Mouse (Mus musculus) intestine, postnatal 0 days (tissue): ENCODE data around the gene Atg14. TPM values are rescaled to one million over a fixed set of nuclear protein-coding genes. Genes with fewer than 3 reads are reported as not detected.

Source experiments
- ATAC-seq: fragments of 200-750 bp; cut with Nextera tagmentation; 2 replicates; pipeline ENCODE4 v1.8.0; 2017; ENCODE audit warnings: mild to moderate bottlenecking, moderate TSS enrichment, moderate library complexity
- H3K27ac ChIP-seq: fragments of 300-500 bp; sonication (generic); 2 replicates; pipeline ENCODE4 v1.5.1; 2014; ENCODE audit warnings: mild to moderate bottlenecking, low read depth, low read length, moderate library complexity
- H3K27me3 ChIP-seq: fragments of 300-500 bp; sonication (generic); replicated peaks from 2 replicates; pipeline ENCODE4 v1.6.1; 2014; ENCODE audit warnings: low read length, mixed read lengths; ENCODE audit not compliant: control insufficient read depth, insufficient read depth
- H3K36me3 ChIP-seq: fragments of 300-500 bp; sonication (generic); 2 replicates; pipeline ENCODE4 v1.6.1; 2014; ENCODE audit warnings: mild to moderate bottlenecking, moderate library complexity; ENCODE audit not compliant: control insufficient read depth, insufficient read depth
- H3K4me1 ChIP-seq: fragments of 300-500 bp; sonication (generic); replicated peaks from 2 replicates; pipeline ENCODE4 v1.6.1; 2014; ENCODE audit warnings: antibody characterized with exemption, low read length, mixed read lengths; ENCODE audit not compliant: control insufficient read depth, insufficient read depth
- H3K4me2 ChIP-seq: fragments of 300-500 bp; sonication (generic); replicated peaks from 2 replicates; pipeline ENCODE4 v1.6.1; 2014; ENCODE audit warnings: low read depth, mild to moderate bottlenecking, moderate library complexity
- H3K4me3 ChIP-seq: fragments of 300-500 bp; sonication (generic); 2 replicates; pipeline ENCODE4 v1.5.1; 2014; ENCODE audit warnings: low read depth, low read length
- H3K9ac ChIP-seq: fragments of 300-500 bp; sonication (generic); 2 replicates; pipeline ENCODE4 v1.6.1; 2014; ENCODE audit warnings: mild to moderate bottlenecking, low read depth, low read length
- H3K9me3 ChIP-seq: fragments of 300-500 bp; sonication (generic); 2 replicates; pipeline ENCODE4 v1.6.1; 2016; ENCODE audit warnings: mixed run types; ENCODE audit not compliant: control insufficient read depth
- CTCF ChIP-seq: sonication (generic); IDR thresholded peaks from 2 replicates; pipeline ENCODE4 v1.5.1; 2016; ENCODE audit warnings: low read depth, mild to moderate bottlenecking, control low read depth, antibody characterized with exemption, moderate library complexity
- WGBS: fragments of 180-500 bp; shearing (Covaris S2); extraction: QIAGEN DNeasy Blood & Tissue Kit; methylation state at CpG from one replicate; pipeline ENCODE4 v1.1.7; 2014; 5-methylcytosine and 5-hydroxymethylcytosine counted together
- polyA plus RNA-seq: library from polyadenylated mRNA; unstranded; fragments of >200 nt; fragmentation: Nextera tagmentation; extraction: Ambion mirVana; gene quantifications from 2 replicates; pipeline ENCODE4 v1.2.1, GENCODE M21; 2015

The Atg14 gene
- polyA plus RNA-seq, 1 experiment from 2014 or later: 7.8 TPM

GRCm38 (mm10) chr14:47589444-47589843 is 19.0 kb upstream of the Atg14 start:
- WGBS: 90% methylated on average over 1 of the region's 1 CpGs
- H3K27me3 ChIP-seq: no peaks in the 10 kb centered on the region
- TF ChIP-seq CTCF: no peak

GRCm38 (mm10) chr14:47584346-47584745 is 13.9 kb upstream of the Atg14 start:
- Histone ChIP-seq H3K4me1 (no peaks in the 10 kb centered on the region), H3K27ac (no peak overlapping the region), H3K36me3 (no peaks in the 10 kb centered on the region), H3K9ac (no peak overlapping the region), H3K9me3 (no peaks in the 10 kb centered on the region), H3K4me3 (no peak overlapping the region), H3K27me3 (no peaks in the 10 kb centered on the region), H3K4me2 (no peak overlapping the region)
- ATAC-seq: no peak
- no peak for TF ChIP-seq CTCF

More at GRCm38 (mm10) chr14:47589444-47589843, 19.0 kb upstream of the Atg14 start:
- ATAC-seq: no peak
- H3K36me3 ChIP-seq: no peaks in the 10 kb centered on the region
- no peak overlapping the region for H3K27ac ChIP-seq
- H3K4me3 ChIP-seq: no peak overlapping the region
- no peak overlapping the region for H3K4me2 ChIP-seq
- no peaks in the 10 kb centered on the region for H3K4me1 ChIP-seq
- no peak overlapping the region for H3K9ac ChIP-seq
- no peaks in the 10 kb centered on the region for H3K9me3 ChIP-seq

- Histone ChIP-seq H3K4me1 (no peaks in the 10 kb centered on the region), H3K27ac (no peak overlapping the region), H3K9ac (no peak overlapping the region), H3K36me3 (no peaks in the 10 kb centered on the region), H3K27me3 (no peaks in the 10 kb centered on the region), H3K9me3 (no peaks in the 10 kb centered on the region), H3K4me3 (no peak overlapping the region), H3K4me2 (no peak overlapping the region)
- 54% methylated on average over 2 of the region's 2 CpGs for WGBS
- ATAC-seq: no peak
- TF ChIP-seq CTCF: peak; percentile 35; the same call in 1 of the 2 replicates
Measured at GRCm38 (mm10) chr14:47581681-47582080, 11.2 kb upstream of the Atg14 start.

- no peak overlapping the region for H3K9ac ChIP-seq
- no peak overlapping the region for H3K27ac ChIP-seq
- no peak for ATAC-seq
- no peaks in the 10 kb centered on the region for H3K27me3 ChIP-seq
- no peaks in the 10 kb centered on the region for H3K4me1 ChIP-seq
- no peak for TF ChIP-seq CTCF
- no peaks in the 10 kb centered on the region for H3K36me3 ChIP-seq
- no peak overlapping the region for H3K4me2 ChIP-seq
- H3K4me3 ChIP-seq: no peak overlapping the region
- H3K9me3 ChIP-seq: no peaks in the 10 kb centered on the region
- 17% methylated on average over 1 of the region's 1 CpGs for WGBS
Measured at GRCm38 (mm10) chr14:47581280-47581679, 10.8 kb upstream of the Atg14 start.

- Histone ChIP-seq H3K36me3 (no peaks in the 10 kb centered on the region), H3K27ac (no peak overlapping the region), H3K4me2 (no peak overlapping the region), H3K27me3 (no peaks in the 10 kb centered on the region), H3K9me3 (no peaks in the 10 kb centered on the region), H3K9ac (no peak overlapping the region), H3K4me3 (no peak overlapping the region), H3K4me1 (no peaks in the 10 kb centered on the region)
- no peak for ATAC-seq
- WGBS: 87% methylated on average over 2 of the region's 2 CpGs
- no peak for TF ChIP-seq CTCF
Measured at GRCm38 (mm10) chr14:47578086-47578485, 7.6 kb upstream of the Atg14 start.

- H3K4me3 ChIP-seq: no peak overlapping the region
- H3K9me3 ChIP-seq: no peaks in the 10 kb centered on the region
- H3K27me3 ChIP-seq: no peaks in the 10 kb centered on the region
- ATAC-seq: peak; percentile 75
- 36% methylated on average over 4 of the region's 4 CpGs for WGBS
- no peak for TF ChIP-seq CTCF
- H3K36me3 ChIP-seq: no peaks in the 10 kb centered on the region
- no peak overlapping the region for H3K27ac ChIP-seq
- H3K9ac ChIP-seq: no peak overlapping the region
- no peaks in the 10 kb centered on the region for H3K4me1 ChIP-seq
- no peak overlapping the region for H3K4me2 ChIP-seq
Measured at GRCm38 (mm10) chr14:47576687-47577086, 6.2 kb upstream of the Atg14 start.

DNA sequence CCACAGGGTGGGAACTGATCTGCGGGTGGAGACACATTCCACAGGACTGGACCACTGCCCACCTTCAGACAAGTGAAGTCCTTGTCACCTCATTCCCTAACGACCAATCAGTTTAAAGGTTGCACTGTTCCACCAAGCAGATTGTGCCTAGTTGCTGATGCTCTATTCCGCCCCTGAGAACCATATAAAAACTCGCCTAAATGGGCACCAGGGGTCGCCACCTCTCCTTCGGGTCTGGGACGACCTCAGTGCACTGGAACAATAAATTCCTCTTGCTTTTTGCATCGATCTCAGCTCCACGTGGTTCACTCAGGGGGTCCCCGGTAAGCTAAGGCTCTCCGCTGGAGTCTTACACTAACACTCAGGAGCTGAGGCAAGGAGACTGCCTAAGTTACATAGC is 4.3 kb upstream of the Atg14 start:
- Histone ChIP-seq H3K27me3 (no peaks in the 10 kb centered on the region), H3K9me3 (no peaks in the 10 kb centered on the region), H3K9ac (no peak overlapping the region), H3K36me3 (no peaks in the 10 kb centered on the region), H3K4me2 (no peak overlapping the region), H3K4me3 (no peak overlapping the region), H3K27ac (no peak overlapping the region), H3K4me1 (no peaks in the 10 kb centered on the region)
- TF ChIP-seq CTCF: peak; percentile 23
- no peak for ATAC-seq
- WGBS: 78% methylated on average over 11 of the region's 11 CpGs
